Mouse (Mus musculus) neutrophil, adult 5-6 weeks (primary cell): ENCODE measurements around the gene Inhba. TPM values are rescaled to one million over a fixed set of nuclear protein-coding genes. Genes with fewer than 3 reads are reported as not detected.

Experiments
- ATAC-seq: fragments of 151-379, 151-347 bp; 2 replicates; pipeline ENCODE4 v1.8.0; 2017; ENCODE audit warnings: mild to moderate bottlenecking, moderate TSS enrichment; ENCODE audit not compliant: insufficient number of reproducible peaks, poor library complexity, low FRiP score, severe bottlenecking; ENCODE audit errors: extremely low read depth
- total RNA-seq: library from RNA; stranded (forward); fragments of 200-1000 nt; gene quantifications from 2 replicates; pipeline ENCODE4 v1.2.3, GENCODE M21; 2017

Inhba gene
- total RNA-seq, 1 experiment from 2014 or later: 0.12 TPM

- no peak for ATAC-seq
These were observed 9.5 kb downstream of the Inhba start for GRCm38 (mm10) chr13:16021181-16021580.

- ATAC-seq: no peak
These were observed 10.2 kb downstream of the Inhba start for GRCm38 (mm10) chr13:16021849-16022248.

GRCm38 (mm10) chr13:16022536-16022935 is 10.9 kb downstream of the Inhba start:
- no peak for ATAC-seq

GRCm38 (mm10) chr13:16023070-16024039 is 11.7 kb downstream of the Inhba start:
- ATAC-seq: no peak

- ATAC-seq: no peak
These were observed 19.0 kb downstream of the Inhba start for GRCm38 (mm10) chr13:16030557-16031057.

- no peak for ATAC-seq
These were observed 20.8 kb downstream of the Inhba start for GRCm38 (mm10) chr13:16032425-16032824.

- ATAC-seq: no peak
These were observed 21.4 kb downstream of the Inhba start for GRCm38 (mm10) chr13:16032935-16033592.

GRCm38 (mm10) chr13:16069079-16069478 is 57.4 kb downstream of the Inhba start:
- no peak for ATAC-seq

GRCm38 (mm10) chr13:16077276-16077675 is 65.6 kb downstream of the Inhba start:
- ATAC-seq: no peak

GRCm38 (mm10) chr13:16078216-16078731 is 66.6 kb downstream of the Inhba start:
- ATAC-seq: no peak

- no peak for ATAC-seq
These were observed 68.6 kb downstream of the Inhba start for GRCm38 (mm10) chr13:16080205-16080604.
